Mouse (Mus musculus): ENCODE results near the gene Dennd2a.

- no peak for TF ChIP-seq CEBPB (IDR thresholded peaks at IDR 0.05; ENCODE audit: insufficient read depth, poor library complexity, severe bottlenecking)
- TF ChIP-seq POLR2A (IDR thresholded peaks at IDR 0.05; ENCODE audit: insufficient read length, low read depth): no peak
- TF ChIP-seq MAX (IDR thresholded peaks at IDR 0.05; ENCODE audit: low read depth): no peak
- no peak for TF ChIP-seq POLR2AphosphoS2 (IDR thresholded peaks at IDR 0.05; ENCODE audit: insufficient read length, low read depth)
- TF ChIP-seq USF1 (IDR thresholded peaks at IDR 0.05; ENCODE audit: low read depth): no peak
- TF ChIP-seq E2F4 (IDR thresholded peaks at IDR 0.05; ENCODE audit: insufficient read depth): no peak
These were observed 44.2 kb upstream of the Dennd2a start for GRCm38 (mm10) chr6:39601828-39602227.
